Mouse (Mus musculus): ENCODE measurements at regions not wholly inside any gene's neighbourhood (a gene's known extent, or its start where the extent isn't known, plus 50 kb on each side); places are given as distances from the start of the nearest gene placed in this dataset.

GRCm38 (mm10) chr3:37928731-37929130 is 204.4 kb upstream of the Gm5148 start:
- Histone ChIP-seq H3K36me3 (replicated peaks; ENCODE audit: control insufficient read depth, insufficient read depth, low read depth, low read length) (no peaks in the 10 kb centered on the region), H3K9ac (replicated peaks; ENCODE audit: low read length) (no peak overlapping the region), H3K4me2 (ENCODE audit: low read depth, low read length) (no peak overlapping the region), H3K4me3 (ENCODE audit: low read depth, low read length) (no peak overlapping the region), H3K9me3 (replicated peaks; ENCODE audit: control insufficient read depth, low read length) (no peaks in the 10 kb centered on the region; the same call in 1 of the 2 replicates), H3K27me3 (ENCODE audit: control insufficient read depth, insufficient read depth, low read length) (no peaks in the 10 kb centered on the region), H3K27ac (replicated peaks; ENCODE audit: low read depth, low read length) (no peak overlapping the region), H3K4me1 (ENCODE audit: control insufficient read depth, insufficient read depth, low read length) (no peaks in the 10 kb centered on the region)
- 72% methylated on average over 6 of the region's 6 CpGs for WGBS
- no peak for DNase-seq (ENCODE audit: low spot score)
- ATAC-seq (replicated peaks; ENCODE audit: insufficient number of reproducible peaks, low FRiP score, low TSS enrichment, low read depth) = no peak

GRCm38 (mm10) chr3:37919450-37920156 is 195.3 kb upstream of the Gm5148 start:
- Histone ChIP-seq H3K9me3 (replicated peaks; ENCODE audit: control insufficient read depth, low read length) (no peaks in the 10 kb centered on the region), H3K9ac (replicated peaks; ENCODE audit: low read length) (no peak overlapping the region), H3K4me2 (ENCODE audit: low read depth, low read length) (no peak overlapping the region), H3K4me3 (ENCODE audit: low read depth, low read length) (no peak overlapping the region), H3K27me3 (ENCODE audit: control insufficient read depth, insufficient read depth, low read length) (no peaks in the 10 kb centered on the region), H3K27ac (replicated peaks; ENCODE audit: low read depth, low read length) (no peak overlapping the region), H3K4me1 (ENCODE audit: control insufficient read depth, insufficient read depth, low read length) (no peaks in the 10 kb centered on the region), H3K36me3 (replicated peaks; ENCODE audit: control insufficient read depth, insufficient read depth, low read depth, low read length) (no peaks in the 10 kb centered on the region)
- WGBS = 59% methylated on average over 4 of the region's 4 CpGs
- DNase-seq (ENCODE audit: low spot score) (no peak), ATAC-seq (replicated peaks; ENCODE audit: insufficient number of reproducible peaks, low FRiP score, low TSS enrichment, low read depth) (no peak)

GRCm38 (mm10) chr3:37916786-37917479 is 192.6 kb upstream of the Gm5148 start:
- Histone ChIP-seq H3K9me3 (replicated peaks; ENCODE audit: control insufficient read depth, low read length) (no peaks in the 10 kb centered on the region), H3K4me3 (ENCODE audit: low read depth, low read length) (no peak overlapping the region)
- ATAC-seq (replicated peaks; ENCODE audit: insufficient number of reproducible peaks, low FRiP score, low TSS enrichment, low read depth) = no peak; the same call in 1 of the 2 replicates

GRCm38 (mm10) chr3:37916281-37916680 is 192.0 kb upstream of the Gm5148 start:
- H3K36me3 ChIP-seq (replicated peaks; ENCODE audit: control insufficient read depth, insufficient read depth, low read depth, low read length) = no peaks in the 10 kb centered on the region
- no peak overlapping the region for H3K4me3 ChIP-seq (ENCODE audit: low read depth, low read length)
- H3K27me3 ChIP-seq (ENCODE audit: control insufficient read depth, insufficient read depth, low read length) = no peaks in the 10 kb centered on the region
- no peak overlapping the region for H3K4me2 ChIP-seq (ENCODE audit: low read depth, low read length)
- H3K27ac ChIP-seq (replicated peaks; ENCODE audit: low read depth, low read length) = no peak overlapping the region
- no peak overlapping the region for H3K9ac ChIP-seq (replicated peaks; ENCODE audit: low read length)
- whole genome bisulfite sequencing = 46% methylated on average over 3 of the region's 3 CpGs
- DNase-seq (ENCODE audit: low spot score) (no peak), ATAC-seq (replicated peaks; ENCODE audit: insufficient number of reproducible peaks, low FRiP score, low TSS enrichment, low read depth) (no peak)
- no peaks in the 10 kb centered on the region for H3K9me3 ChIP-seq (replicated peaks; ENCODE audit: control insufficient read depth, low read length)
- no peaks in the 10 kb centered on the region for H3K4me1 ChIP-seq (ENCODE audit: control insufficient read depth, insufficient read depth, low read length)

More at GRCm38 (mm10) chr3:37916786-37917479, 192.6 kb upstream of the Gm5148 start:
- Histone ChIP-seq H3K9ac (replicated peaks; ENCODE audit: low read length) (no peak overlapping the region), H3K27ac (replicated peaks; ENCODE audit: low read depth, low read length) (no peak overlapping the region), H3K27me3 (ENCODE audit: control insufficient read depth, insufficient read depth, low read length) (no peaks in the 10 kb centered on the region), H3K4me1 (ENCODE audit: control insufficient read depth, insufficient read depth, low read length) (no peaks in the 10 kb centered on the region), H3K4me2 (ENCODE audit: low read depth, low read length) (no peak overlapping the region), H3K36me3 (replicated peaks; ENCODE audit: control insufficient read depth, insufficient read depth, low read depth, low read length) (no peaks in the 10 kb centered on the region)
- DNase-seq (ENCODE audit: low spot score) = peak; percentile 56
- 17% methylated on average over 14 of the region's 14 CpGs for WGBS

GRCm38 (mm10) chr3:37915673-37916072 is 191.4 kb upstream of the Gm5148 start:
- Histone ChIP-seq H3K9ac (replicated peaks; ENCODE audit: low read length) (no peak overlapping the region), H3K27me3 (ENCODE audit: control insufficient read depth, insufficient read depth, low read length) (no peaks in the 10 kb centered on the region), H3K4me2 (ENCODE audit: low read depth, low read length) (no peak overlapping the region), H3K27ac (replicated peaks; ENCODE audit: low read depth, low read length) (no peak overlapping the region), H3K4me3 (ENCODE audit: low read depth, low read length) (no peak overlapping the region), H3K4me1 (ENCODE audit: control insufficient read depth, insufficient read depth, low read length) (no peaks in the 10 kb centered on the region), H3K36me3 (replicated peaks; ENCODE audit: control insufficient read depth, insufficient read depth, low read depth, low read length) (no peaks in the 10 kb centered on the region), H3K9me3 (replicated peaks; ENCODE audit: control insufficient read depth, low read length) (no peaks in the 10 kb centered on the region)
- ATAC-seq (replicated peaks; ENCODE audit: insufficient number of reproducible peaks, low FRiP score, low TSS enrichment, low read depth) (no peak), DNase-seq (ENCODE audit: low spot score) (no peak)
- WGBS = 54% methylated on average over 2 of the region's 2 CpGs

- H3K4me2 ChIP-seq (ENCODE audit: low read depth, low read length) = no peak overlapping the region
- H3K9ac ChIP-seq (replicated peaks; ENCODE audit: low read length) = no peak overlapping the region
- no peak for DNase-seq (ENCODE audit: low spot score)
- no peak overlapping the region for H3K27ac ChIP-seq (replicated peaks; ENCODE audit: low read depth, low read length)
- H3K4me1 ChIP-seq (ENCODE audit: control insufficient read depth, insufficient read depth, low read length) = no peaks in the 10 kb centered on the region
- ATAC-seq (replicated peaks; ENCODE audit: insufficient number of reproducible peaks, low FRiP score, low TSS enrichment, low read depth) = no peak
- no peaks in the 10 kb centered on the region for H3K27me3 ChIP-seq (ENCODE audit: control insufficient read depth, insufficient read depth, low read length)
- no peak overlapping the region for H3K4me3 ChIP-seq (ENCODE audit: low read depth, low read length)
- no peaks in the 10 kb centered on the region for H3K9me3 ChIP-seq (replicated peaks; ENCODE audit: control insufficient read depth, low read length)
- WGBS = 91% methylated on average over 2 of the region's 2 CpGs
- no peaks in the 10 kb centered on the region for H3K36me3 ChIP-seq (replicated peaks; ENCODE audit: control insufficient read depth, insufficient read depth, low read depth, low read length)
Observed at GRCm38 (mm10) chr3:37914136-37914535, 189.8 kb upstream of the Gm5148 start.

- ATAC-seq (replicated peaks; ENCODE audit: insufficient number of reproducible peaks, low FRiP score, low TSS enrichment, low read depth) = no peak
- Histone ChIP-seq H3K27ac (replicated peaks; ENCODE audit: low read depth, low read length) (no peak overlapping the region), H3K4me2 (ENCODE audit: low read depth, low read length) (no peak overlapping the region), H3K4me1 (ENCODE audit: control insufficient read depth, insufficient read depth, low read length) (peaks cover 5% of the 10 kb centered on the region), H3K27me3 (ENCODE audit: control insufficient read depth, insufficient read depth, low read length) (no peaks in the 10 kb centered on the region), H3K36me3 (replicated peaks; ENCODE audit: control insufficient read depth, insufficient read depth, low read depth, low read length) (no peaks in the 10 kb centered on the region), H3K9ac (replicated peaks; ENCODE audit: low read length) (no peak overlapping the region), H3K9me3 (replicated peaks; ENCODE audit: control insufficient read depth, low read length) (no peaks in the 10 kb centered on the region), H3K4me3 (ENCODE audit: low read depth, low read length) (no peak overlapping the region)
- WGBS = 93% methylated on average over 4 of the region's 4 CpGs
- DNase-seq (ENCODE audit: low spot score) = no peak
Observed at GRCm38 (mm10) chr3:37909821-37910220, 185.5 kb upstream of the Gm5148 start.

- Histone ChIP-seq H3K9ac (replicated peaks; ENCODE audit: low read length) (no peak overlapping the region), H3K4me1 (ENCODE audit: control insufficient read depth, insufficient read depth, low read length) (peaks cover 5% of the 10 kb centered on the region), H3K4me3 (ENCODE audit: low read depth, low read length) (no peak overlapping the region), H3K27me3 (ENCODE audit: control insufficient read depth, insufficient read depth, low read length) (no peaks in the 10 kb centered on the region), H3K36me3 (replicated peaks; ENCODE audit: control insufficient read depth, insufficient read depth, low read depth, low read length) (no peaks in the 10 kb centered on the region), H3K27ac (replicated peaks; ENCODE audit: low read depth, low read length) (no peak overlapping the region), H3K4me2 (ENCODE audit: low read depth, low read length) (no peak overlapping the region), H3K9me3 (replicated peaks; ENCODE audit: control insufficient read depth, low read length) (no peaks in the 10 kb centered on the region)
- WGBS = 78% methylated on average over 2 of the region's 2 CpGs
- ATAC-seq (replicated peaks; ENCODE audit: insufficient number of reproducible peaks, low FRiP score, low TSS enrichment, low read depth) = no peak
- no peak for DNase-seq (ENCODE audit: low spot score)
Observed at GRCm38 (mm10) chr3:37909008-37909407, 184.7 kb upstream of the Gm5148 start.
